Mouse (Mus musculus) ovary, postnatal 14 days (tissue): ENCODE measurements around the gene Creld2.

Experiments used
- DNase-seq: peaks from one replicate; pipeline ENCODE4 v3.0.0; 2022; ENCODE audit warnings: low spot score

Creld2 gene

DNA sequence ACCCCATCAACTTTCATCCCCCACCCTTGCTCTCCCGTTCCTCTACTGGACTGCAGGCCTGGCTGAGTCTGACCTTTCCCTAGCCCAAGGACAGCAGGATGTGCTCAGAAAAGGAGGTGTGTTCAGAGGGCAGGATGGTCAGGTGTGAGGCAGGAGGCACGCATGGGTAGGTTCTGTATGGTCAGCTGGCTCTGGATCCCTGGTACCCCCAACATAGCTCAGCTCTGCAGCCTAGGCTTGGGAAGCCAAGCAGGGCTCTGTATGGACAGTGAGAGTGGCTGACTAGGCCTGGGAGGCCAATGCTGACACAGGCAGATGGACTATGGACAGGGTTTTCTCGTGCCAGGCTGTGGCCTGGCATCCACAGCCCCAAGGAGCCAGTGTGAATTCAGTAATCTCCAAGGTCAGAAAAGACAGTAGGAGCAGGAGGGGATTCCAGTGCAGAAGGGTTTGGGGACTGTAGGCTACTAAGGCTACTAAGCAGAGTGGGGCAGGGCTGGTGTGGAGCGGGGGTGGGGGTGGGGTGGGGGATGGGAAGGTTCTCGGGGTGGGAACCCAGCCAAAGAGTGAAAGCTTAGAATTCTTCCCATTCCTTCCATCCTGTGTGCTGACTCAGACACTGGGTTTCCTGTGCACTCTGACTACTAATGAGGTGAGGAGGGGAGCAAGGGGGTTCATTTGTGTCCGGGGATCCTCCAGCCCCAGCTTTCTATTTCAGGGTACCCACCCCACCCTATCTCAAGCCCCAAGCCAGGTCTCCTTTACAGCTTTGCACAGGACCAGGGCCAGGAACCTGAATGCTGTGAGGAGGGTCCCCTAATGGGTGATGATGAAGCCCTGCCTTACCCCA lies 34.9 kb downstream of the Creld2 start:
- no peak for DNase-seq

DNA sequence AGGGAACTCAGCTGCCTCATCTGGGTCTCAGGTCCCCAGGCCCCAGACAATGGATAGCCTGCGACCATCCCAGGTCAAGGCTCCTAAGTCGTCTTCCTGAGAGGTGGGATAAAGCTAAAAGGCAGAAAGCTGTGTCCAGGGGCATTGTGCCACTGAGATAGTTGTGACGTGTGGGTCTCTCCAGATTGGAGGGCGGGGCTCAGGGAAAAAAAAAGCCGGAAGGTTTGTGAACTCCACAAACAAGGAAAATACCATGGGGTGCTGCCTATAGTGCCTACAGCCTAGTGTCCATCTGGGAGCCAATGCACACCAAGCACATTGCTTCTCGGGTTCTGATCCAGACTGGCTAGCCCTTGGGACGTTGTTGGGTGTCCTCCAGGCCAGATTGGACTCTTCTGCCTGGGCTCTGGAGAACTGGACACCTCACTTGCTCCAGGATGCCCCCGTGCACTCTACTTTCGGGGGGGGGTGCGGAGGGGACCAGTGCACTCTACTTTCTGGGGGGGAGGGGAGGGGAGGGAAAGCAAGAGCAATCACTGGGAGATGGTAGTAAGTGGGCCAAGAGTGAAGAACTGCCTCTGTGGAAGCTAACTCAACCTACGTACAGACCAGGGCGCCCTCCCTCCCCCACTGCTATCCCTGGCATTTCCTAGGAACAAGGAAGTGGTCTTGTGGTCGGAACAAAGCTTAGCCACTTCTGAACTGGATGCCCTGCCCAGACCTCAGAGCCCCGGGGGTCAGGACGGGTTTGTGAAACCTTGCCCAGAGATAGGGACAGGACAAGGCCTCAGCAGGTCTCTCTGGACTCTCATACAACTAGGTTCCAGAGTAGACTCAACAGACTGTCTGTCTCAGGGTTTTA lies 35.8 kb downstream of the Creld2 start:
- no peak for DNase-seq

DNA sequence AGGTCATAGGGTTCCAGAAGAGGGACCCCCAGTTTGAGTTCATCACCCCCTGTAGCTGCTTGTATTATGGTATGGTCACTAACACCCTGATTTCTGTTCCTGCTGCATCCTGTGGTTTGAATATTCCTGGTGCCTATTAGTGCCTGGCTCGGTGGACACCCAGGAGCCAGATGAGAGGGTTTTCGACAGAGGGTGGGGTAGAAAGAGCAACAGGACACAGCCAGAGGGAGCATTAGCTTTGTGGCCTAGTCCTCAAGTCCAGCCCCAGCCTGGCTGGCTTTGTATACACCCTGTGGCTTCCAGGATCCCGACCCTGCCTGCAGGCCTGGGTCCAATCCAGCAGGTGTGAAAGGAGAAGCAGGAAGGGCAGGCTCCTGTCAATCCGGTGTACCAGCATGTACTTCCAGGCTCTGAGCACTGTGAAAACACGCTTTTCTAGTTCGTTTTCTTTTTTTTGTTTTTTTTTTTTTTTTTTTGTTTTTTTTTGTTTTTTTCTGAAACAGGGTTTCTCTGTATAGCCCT lies 36.5 kb downstream of the Creld2 start:
- no peak for DNase-seq

GRCm38 (mm10) chr15:88856613-88857012 lies 37.2 kb downstream of the Creld2 start:
- DNase-seq = no peak

DNA sequence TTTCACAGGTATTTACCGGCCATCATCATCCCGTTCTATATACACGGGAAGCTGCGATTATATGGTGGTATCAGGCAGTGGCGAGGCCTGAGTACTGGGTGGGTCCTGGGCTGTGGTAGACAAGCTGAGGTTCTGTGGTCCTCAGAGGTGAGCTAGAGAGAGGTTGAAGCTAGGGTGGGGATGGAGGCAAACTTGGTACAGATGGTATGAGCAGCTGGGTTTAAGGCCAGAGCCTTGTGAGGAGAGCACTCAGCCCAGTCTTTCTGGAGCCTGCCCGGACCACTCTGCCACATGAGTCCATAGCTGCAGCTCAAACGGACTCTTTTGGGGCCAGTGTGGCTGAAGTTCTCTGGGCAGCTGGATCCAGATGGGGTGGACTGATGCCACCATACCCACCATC lies 37.9 kb downstream of the Creld2 start:
- no peak for DNase-seq

- no peak for DNase-seq
Observed at GRCm38 (mm10) chr15:88858141-88858541, 38.7 kb downstream of the Creld2 start.

DNA sequence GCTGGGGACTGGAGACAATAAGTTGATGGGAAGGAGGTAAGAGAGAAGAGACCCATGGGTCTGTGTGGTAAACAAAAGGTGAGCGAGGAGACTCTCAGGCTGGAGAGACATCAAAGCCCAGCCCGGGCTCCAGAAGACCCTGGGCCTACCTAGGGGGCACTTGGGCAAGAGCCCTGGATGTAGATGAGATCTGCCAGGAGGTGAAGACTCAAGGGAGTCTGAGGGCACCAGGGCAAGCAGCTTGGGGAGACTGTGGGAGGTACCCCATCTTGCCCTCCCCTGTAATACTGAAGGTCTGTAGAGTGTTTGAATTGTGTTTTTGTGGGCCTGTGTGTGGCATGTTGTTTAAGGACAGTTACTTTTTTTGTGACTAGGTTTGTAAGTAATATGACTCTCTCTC lies 39.3 kb downstream of the Creld2 start:
- DNase-seq = no peak

DNA sequence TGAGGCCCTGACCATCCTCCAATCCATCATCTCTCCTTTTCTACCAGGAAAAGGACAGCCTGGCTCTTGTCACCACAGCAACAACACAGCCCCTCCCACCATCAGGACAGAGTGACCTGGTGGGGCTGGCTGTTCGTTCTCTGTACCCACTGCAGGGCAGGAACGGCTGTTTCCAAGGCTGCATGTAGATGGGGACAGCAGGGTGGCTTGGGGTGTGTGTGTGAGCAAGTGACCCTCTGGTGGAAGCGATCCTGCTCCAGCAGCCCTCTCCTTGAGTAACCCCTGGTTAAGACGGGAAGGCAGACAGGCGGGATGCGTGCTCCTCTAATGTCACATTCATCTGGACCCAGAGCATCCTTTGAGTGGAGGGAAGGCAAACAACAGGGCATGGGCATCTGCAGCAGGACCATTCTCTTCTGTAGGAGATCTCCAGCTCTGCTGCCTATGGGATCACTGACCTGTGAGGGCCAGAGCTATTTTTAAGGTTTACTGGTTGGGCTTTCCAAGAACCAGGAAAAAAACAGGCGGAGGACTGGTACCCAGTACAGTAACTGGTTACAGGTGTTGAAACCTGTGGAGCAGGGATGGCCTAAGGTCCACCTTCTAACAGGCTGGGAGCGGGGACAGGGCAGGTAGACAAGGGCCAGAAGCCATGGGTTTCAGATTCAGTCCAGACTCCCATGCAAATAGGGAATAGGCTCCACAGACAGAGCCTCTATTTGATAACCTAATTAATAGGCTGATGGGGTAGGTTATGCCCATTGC lies 39.9 kb downstream of the Creld2 start:
- no peak for DNase-seq

GRCm38 (mm10) chr15:88860781-88861180 lies 41.3 kb downstream of the Creld2 start:
- no peak for DNase-seq

DNA sequence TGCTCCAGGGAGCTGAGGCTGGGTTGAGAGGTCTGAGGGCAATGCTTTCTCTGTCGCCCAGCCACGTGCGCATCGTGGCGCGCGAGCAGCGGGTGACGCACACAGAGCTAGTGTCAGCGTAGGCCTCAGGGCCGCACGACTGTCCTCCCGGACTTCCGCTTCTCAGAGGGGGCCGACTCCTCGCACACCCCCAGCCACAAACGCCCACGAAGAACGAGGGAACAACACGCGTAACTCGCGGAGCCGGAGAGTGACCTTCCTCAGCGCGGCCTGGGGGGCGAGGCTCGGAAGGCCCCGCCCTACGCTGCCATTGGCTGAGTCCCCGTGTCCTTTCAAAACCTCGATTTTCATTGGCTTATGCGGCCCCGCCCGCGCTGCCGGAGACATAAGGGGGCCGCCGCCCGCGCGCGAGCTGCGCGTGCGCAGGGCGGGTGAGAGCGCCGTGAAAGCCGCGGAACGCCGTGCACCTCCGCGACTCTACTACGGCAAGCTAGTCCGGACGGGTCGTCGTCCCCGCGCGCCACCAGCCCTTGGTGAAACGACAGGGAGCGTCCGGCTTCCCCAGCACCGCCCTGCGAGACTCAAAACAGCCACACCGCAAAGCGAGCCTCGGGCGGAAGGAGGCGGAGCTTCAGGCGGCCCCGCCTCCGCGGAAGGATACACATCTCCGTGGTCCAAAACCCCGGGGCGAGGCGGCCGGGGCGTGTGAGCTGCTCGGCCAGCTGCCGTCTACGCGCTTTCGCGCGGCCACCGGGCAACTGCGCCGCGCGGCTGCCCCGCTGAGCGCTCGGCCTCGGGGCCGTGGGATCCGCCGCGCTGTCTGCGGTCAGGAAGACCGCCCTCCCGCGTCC lies 42.6 kb downstream of the Creld2 start, which contains the start of gene Pim3:
Gene Pim3 (plus strand): TSS at position 415 of the 851 bp plus-strand sequence.
- peak; percentile 95 for DNase-seq

DNA sequence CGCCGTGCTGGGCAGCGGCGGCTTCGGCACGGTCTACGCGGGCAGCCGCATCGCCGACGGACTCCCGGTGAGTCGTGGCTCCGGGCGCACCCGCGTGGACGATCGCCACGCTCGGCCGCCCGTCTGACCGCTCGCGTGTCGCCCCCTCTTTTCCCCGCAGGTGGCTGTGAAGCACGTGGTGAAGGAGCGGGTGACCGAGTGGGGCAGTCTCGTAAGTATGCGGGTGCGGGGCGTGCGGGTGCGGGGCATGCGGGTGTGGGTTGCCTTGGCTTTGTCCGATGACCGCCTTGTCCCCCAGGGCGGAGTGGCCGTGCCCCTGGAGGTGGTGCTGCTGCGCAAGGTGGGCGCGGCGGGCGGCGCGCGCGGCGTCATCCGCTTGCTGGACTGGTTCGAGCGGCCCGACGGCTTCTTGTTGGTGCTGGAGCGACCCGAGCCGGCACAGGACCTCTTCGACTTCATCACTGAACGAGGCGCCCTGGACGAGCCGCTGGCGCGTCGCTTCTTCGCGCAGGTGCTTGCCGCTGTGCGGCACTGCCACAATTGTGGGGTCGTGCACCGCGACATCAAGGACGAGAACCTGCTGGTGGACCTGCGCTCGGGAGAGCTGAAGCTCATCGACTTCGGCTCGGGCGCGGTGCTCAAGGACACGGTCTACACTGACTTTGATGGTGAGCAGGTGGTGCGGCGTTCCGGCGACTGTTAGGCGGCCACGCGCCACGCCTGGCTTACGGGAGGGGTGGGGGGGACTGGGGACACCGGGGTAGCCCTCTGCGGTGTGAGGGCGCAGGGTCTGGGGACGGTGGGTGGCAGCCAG lies 43.6 kb downstream of the Creld2 start:
- no peak for DNase-seq

DNA sequence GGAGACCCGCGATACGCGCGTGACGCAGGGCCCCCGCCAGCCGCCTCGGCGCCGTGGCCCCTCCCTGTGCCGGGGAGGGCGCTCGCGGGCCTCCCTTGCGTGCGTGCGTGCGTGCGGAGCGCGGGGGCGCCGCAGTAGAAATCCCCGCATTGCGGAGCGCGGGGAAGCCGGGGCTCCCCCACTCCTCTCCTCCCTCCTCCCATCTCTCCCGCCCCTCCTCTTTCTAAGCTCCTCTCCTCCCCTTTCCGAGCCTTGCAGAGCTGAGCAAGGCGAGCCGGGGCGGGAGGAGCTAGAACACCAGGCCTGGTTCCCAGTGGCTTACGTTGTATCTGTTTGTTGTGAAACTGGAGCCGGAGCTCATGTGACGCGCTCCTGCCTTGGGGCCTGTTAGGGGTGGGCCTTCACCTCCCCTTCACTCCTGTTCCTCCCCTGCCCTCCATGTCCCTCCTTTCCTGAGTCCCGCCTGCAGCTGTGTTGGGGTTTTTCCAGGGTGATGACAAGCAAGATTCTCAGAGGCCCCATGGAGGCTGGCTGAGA lies 44.3 kb downstream of the Creld2 start:
- DNase-seq = peak; percentile 77

- DNase-seq = no peak
Observed at GRCm38 (mm10) chr15:88864270-88865030, 45.0 kb downstream of the Creld2 start.

GRCm38 (mm10) chr15:88865061-88865460 lies 45.6 kb downstream of the Creld2 start:
- no peak for DNase-seq

DNA sequence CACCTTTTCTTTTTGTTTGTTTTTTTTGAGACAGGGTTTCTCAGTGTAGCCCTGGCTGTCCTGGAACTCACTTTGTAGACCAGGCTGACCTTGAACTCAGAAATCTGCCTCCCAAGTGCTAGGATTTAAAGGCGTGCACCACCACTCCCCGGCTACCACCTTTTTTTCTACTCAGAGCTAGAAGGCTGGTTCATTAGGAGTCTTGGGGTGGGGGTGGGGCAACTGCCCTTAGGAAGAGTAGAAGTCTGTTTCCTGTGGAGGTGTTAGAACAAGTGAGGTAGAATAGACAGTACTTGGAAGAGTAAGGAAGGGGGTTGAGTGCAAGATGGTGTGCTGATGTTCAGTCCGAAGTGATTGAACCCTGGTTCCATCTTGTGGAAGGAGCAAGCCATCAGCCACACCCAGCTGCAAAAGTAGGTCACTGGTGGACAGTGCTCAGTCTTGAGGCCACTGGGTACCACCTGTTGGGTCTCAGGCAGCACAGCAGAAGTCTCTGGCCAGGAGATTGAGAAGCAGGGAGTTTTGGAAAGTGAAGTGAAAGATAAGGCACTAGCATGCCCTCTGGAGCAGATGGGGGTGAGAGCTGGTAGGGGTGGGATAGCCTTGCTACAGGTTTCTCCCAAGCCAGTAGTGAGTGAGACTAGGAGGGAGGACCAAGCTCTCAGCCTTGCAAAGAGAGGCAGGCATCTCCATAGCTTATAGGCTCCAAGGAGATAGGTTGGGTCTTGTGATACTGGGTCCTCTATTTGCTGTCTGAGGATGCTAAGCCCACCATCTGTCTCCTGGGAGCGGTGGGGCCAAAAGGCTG lies 46.6 kb downstream of the Creld2 start:
- DNase-seq = no peak

DNA sequence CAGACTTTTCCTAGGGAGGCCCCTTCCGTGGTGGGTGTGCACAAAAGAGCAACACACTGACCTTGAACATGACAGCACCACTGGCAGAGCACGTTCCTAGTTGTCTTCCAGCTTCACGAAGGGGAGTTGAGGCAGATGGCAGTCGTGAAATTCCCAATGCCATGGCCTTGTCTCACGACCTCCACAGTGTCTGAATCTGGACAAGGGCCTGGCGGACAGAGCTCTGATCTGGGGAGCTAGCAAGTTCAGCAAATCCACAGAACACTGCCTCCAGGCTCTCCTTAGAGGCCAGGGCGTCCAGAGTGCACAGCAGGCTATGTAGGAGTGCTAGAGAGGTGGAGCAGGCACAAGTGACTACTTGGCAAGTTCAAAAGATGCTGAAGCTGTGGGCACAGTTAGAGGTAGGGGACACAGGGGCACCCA lies 47.5 kb downstream of the Creld2 start:
- no peak for DNase-seq

- no peak for DNase-seq
Observed at GRCm38 (mm10) chr15:88867368-88868023, 48.0 kb downstream of the Creld2 start.
